Mouse (Mus musculus) CH12.LX (cell line): ENCODE results near the gene Gm17304. TPM values are rescaled to one million over a fixed set of nuclear protein-coding genes. Genes with fewer than 3 reads are reported as not detected.

Experiments
- DNase-seq: peaks from one replicate; pipeline ENCODE4 v3.0.0-alpha.2; 2013; ENCODE audit errors: extremely low read depth
- H3K27ac ChIP-seq: 2 replicates; pipeline ENCODE4 v1.5.1; 2012; ENCODE audit warnings: low read depth, mild to moderate bottlenecking, control low read depth, moderate library complexity; ENCODE audit not compliant: insufficient read depth
- H3K27me3 ChIP-seq: replicated peaks from 2 replicates; pipeline ENCODE3; 2012; ENCODE audit warnings: inconsistent platforms
- H3K36me3 ChIP-seq, 2 experiments: replicated peaks in 1 of 2; 2 replicates each; pipeline versions ENCODE3 to v1.6.1; 2012; ENCODE audit warnings: inconsistent platforms in 1 of 2, low read length in 1 of 2, mild to moderate bottlenecking in 1 of 2, mixed read lengths in 1 of 2, moderate library complexity in 1 of 2; ENCODE audit not compliant: control insufficient read depth in 1 of 2, insufficient read depth in 1 of 2
- H3K4me1 ChIP-seq, 2 experiments: 2 replicates each; pipeline ENCODE4 v1.6.1; 2012; ENCODE audit warnings: inconsistent platforms in 1 of 2, moderate library complexity in 1 of 2; ENCODE audit not compliant: insufficient read depth in 2 of 2, control insufficient read depth in 1 of 2
- H3K4me2 ChIP-seq: 2 replicates; pipeline ENCODE4 v1.6.1; 2012; ENCODE audit warnings: low read depth, mild to moderate bottlenecking, control low read depth; ENCODE audit not compliant: poor library complexity, insufficient read depth, severe bottlenecking
- H3K4me3 ChIP-seq, 3 experiments: fragments of 150-350 bp in 1 of 3; sonication (generic) in 1 of 3; replicated peaks in 1 of 3; 2 replicates each; pipeline versions ENCODE3 to v1.5.1; 2011 to 2012; ENCODE audit warnings: low read depth in 2 of 3, low read length in 2 of 3, mild to moderate bottlenecking in 2 of 3, moderate library complexity in 2 of 3, control low read depth in 1 of 3, improper control_type of control experiment in 1 of 3, inconsistent platforms in 1 of 3, mixed read lengths in 1 of 3; ENCODE audit not compliant: poor library complexity in 1 of 3
- H3K79me2 ChIP-seq: replicated peaks from 2 replicates; pipeline ENCODE4 v1.6.1; 2012; ENCODE audit warnings: mild to moderate bottlenecking, moderate library complexity; ENCODE audit not compliant: control insufficient read depth, poor library complexity, insufficient read depth, severe bottlenecking; ENCODE audit errors: extremely low read depth
- H3K9ac ChIP-seq: 2 replicates; pipeline ENCODE4 v1.6.1; 2012; ENCODE audit warnings: low read depth, mild to moderate bottlenecking, control low read depth, moderate library complexity; ENCODE audit not compliant: insufficient read depth
- H3K9me3 ChIP-seq: replicated peaks from 2 replicates; pipeline ENCODE3; 2012; ENCODE audit warnings: low read length, inconsistent platforms, mixed read lengths
- BHLHE40 ChIP-seq: IDR thresholded peaks from 2 replicates; pipeline ENCODE4 v1.6.1; 2011; ENCODE audit warnings: mild to moderate bottlenecking, low read depth, low read length, improper control_type of control experiment
- CHD2 ChIP-seq: IDR thresholded peaks from 2 replicates; pipeline ENCODE4 v1.6.1; 2011; ENCODE audit warnings: low read length, improper control_type of control experiment
- ELF1 ChIP-seq: IDR thresholded peaks from 2 replicates; pipeline ENCODE4 v1.6.1; 2014; ENCODE audit warnings: low read depth, mild to moderate bottlenecking, inconsistent platforms, low read length, improper control_type of control experiment
- ETS1 ChIP-seq: conservative IDR thresholded peaks from 2 replicates; pipeline ENCODE4 v1.6.1; 2012; ENCODE audit warnings: low read depth, mild to moderate bottlenecking, inconsistent platforms, low read length, improper control_type of control experiment, moderate library complexity
- GABPA ChIP-seq: IDR thresholded peaks from 2 replicates; pipeline ENCODE4 v1.6.1; 2012; ENCODE audit warnings: low read depth, low read length, improper control_type of control experiment, inconsistent platforms; ENCODE audit not compliant: insufficient replicate concordance
- IRF4 ChIP-seq: IDR thresholded peaks from 2 replicates; pipeline ENCODE4 v1.6.1; 2014; ENCODE audit warnings: low read depth, mild to moderate bottlenecking, inconsistent platforms, low read length, improper control_type of control experiment
- JUN ChIP-seq: IDR thresholded peaks from 2 replicates; pipeline ENCODE4 v1.6.1; 2011; ENCODE audit warnings: low read depth, mild to moderate bottlenecking, low read length, improper control_type of control experiment, moderate library complexity; ENCODE audit not compliant: insufficient read depth
- MAFK ChIP-seq: IDR thresholded peaks from 2 replicates; pipeline ENCODE4 v1.6.1; 2011; ENCODE audit warnings: low read length, improper control_type of control experiment; ENCODE audit not compliant: insufficient replicate concordance
- MAX ChIP-seq: IDR thresholded peaks from 2 replicates; pipeline ENCODE4 v1.6.1; 2011; ENCODE audit warnings: low read length, improper control_type of control experiment
- MYC ChIP-seq: IDR thresholded peaks from 2 replicates; pipeline ENCODE4 v1.6.1; 2011; ENCODE audit warnings: low read depth, mild to moderate bottlenecking, improper control_type of control experiment, low read length
- NELFE ChIP-seq: IDR thresholded peaks from 2 replicates; pipeline ENCODE4 v1.6.1; 2011; ENCODE audit warnings: low read depth, low read length, improper control_type of control experiment
- POLR2AphosphoS2 ChIP-seq: IDR thresholded peaks from 2 replicates; pipeline ENCODE4 v1.6.1; 2011; ENCODE audit warnings: low read depth, low read length, improper control_type of control experiment
- RCOR1 ChIP-seq: conservative IDR thresholded peaks from 2 replicates; pipeline ENCODE4 v1.6.1; 2012; ENCODE audit warnings: low read depth, mild to moderate bottlenecking, inconsistent platforms, low read length, improper control_type of control experiment
- SMC3 ChIP-seq: IDR thresholded peaks from 2 replicates; pipeline ENCODE4 v1.6.1; 2011; ENCODE audit warnings: low read depth, low read length, improper control_type of control experiment
- TCF12 ChIP-seq: IDR thresholded peaks from 2 replicates; pipeline ENCODE4 v1.6.1; 2014; ENCODE audit warnings: low read depth, mild to moderate bottlenecking, inconsistent platforms, low read length, improper control_type of control experiment
- ZC3H11A ChIP-seq: IDR thresholded peaks from 2 replicates; pipeline ENCODE4 v1.6.1; 2012; ENCODE audit warnings: low read depth, mild to moderate bottlenecking, inconsistent platforms, low read length, improper control_type of control experiment
- ZKSCAN1 ChIP-seq: IDR thresholded peaks from 2 replicates; pipeline ENCODE4 v1.6.1; 2012; ENCODE audit warnings: low read depth, inconsistent platforms, low read length, improper control_type of control experiment, borderline replicate concordance
- dilution Hi-C: fragments of 300-500 bp; cut with MboI; formaldehyde crosslinking; loops from 2 replicates; pipeline ENCODE4 v1.14.3; 2020; ENCODE audit warnings: low sequenced_read_pairs; ENCODE audit not compliant: extremely low pct_unique_long_range_greater_than_20kb, extremely low pct_ligation_motif_present
- in situ Hi-C: fragments of 300-500 bp; cut with MboI; formaldehyde crosslinking; loops from 3 replicates; pipeline ENCODE4 v1.14.3; 2019; ENCODE audit warnings: low sequenced_read_pairs, low pct_ligation_motif_present, low pct_unique_long_range_greater_than_20kb, mixed read lengths
- polyA plus RNA-seq: library from polyadenylated mRNA; unstranded; fragments of >175 nt; gene quantifications from 2 replicates; pipeline ENCODE4 v1.2.1, GENCODE M21; 2012; ENCODE audit warnings: low read depth; ENCODE audit not compliant: insufficient read length
- total RNA-seq, 2 experiments: library from RNA; depleted of rRNA; stranded (reverse); fragments of 300-350 nt in 1 of 2; fragments of >200 nt in 1 of 2; gene quantifications; 2 replicates each; pipeline ENCODE4 v1.2.3; 2012 to 2014

Gene Gm17304
- total and polyA plus RNA-seq, 3 experiments = not detected

DNA sequence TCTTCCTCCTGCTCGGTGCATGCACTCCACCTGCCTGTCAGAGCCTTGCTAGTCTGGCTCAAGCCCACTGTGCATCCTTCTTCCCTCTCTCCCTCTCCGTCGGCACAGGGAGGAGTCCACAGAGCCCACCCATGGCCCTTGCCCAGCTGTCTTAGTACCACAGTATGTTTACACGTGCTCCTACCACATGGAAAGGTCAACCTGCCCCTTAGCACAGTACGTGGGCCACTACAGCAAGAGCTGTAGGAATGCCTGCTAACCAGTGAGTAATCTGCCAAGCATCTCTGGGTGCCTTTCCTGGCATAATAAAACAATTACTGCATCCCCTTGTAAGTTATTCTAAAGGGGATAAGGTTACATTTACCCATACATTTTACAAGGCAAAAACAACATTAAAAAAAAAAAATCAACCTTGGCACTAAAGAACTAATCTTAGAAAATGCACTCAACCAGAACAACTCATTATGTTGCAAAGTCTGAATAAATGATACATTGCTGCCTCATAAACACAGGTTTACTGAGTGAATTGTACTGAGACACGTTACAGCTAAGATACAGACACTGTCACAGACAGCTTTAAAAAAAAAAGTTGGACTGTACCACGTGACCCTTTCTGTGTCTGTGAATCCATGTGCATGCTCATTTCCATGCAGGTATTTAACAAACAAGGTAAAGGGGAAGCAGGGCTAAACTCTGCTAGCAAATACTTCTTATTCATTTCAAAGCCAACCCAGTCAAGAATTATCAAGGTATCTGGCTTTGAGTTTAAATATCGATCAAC, 19.7 kb downstream of the Gm17304 start:
- Histone ChIP-seq H3K27ac (no peak overlapping the region; the same call in 1 of the 2 replicates), H3K36me3 (peaks cover 5 to 48% of the 10 kb centered on the region in 2 experiments), H3K4me3 (no peak overlapping the region)
- no peak for DNase-seq
- no peak for TF ChIP-seq TCF12
- TF ChIP-seq IRF4 = no peak
- no peak for TF ChIP-seq JUN
- TF ChIP-seq, all 38 proteins: peak for 0
- no peak overlapping the region for H3K9ac ChIP-seq
- no peaks in the 10 kb centered on the region for H3K27me3 ChIP-seq
- no peaks in the 10 kb centered on the region for H3K4me1 ChIP-seq
- dilution Hi-C loops = no loop called here
- H3K4me2 ChIP-seq = no peak overlapping the region
- no peaks in the 10 kb centered on the region for H3K9me3 ChIP-seq
- peaks cover 6% of the 10 kb centered on the region for H3K79me2 ChIP-seq
- in situ Hi-C loops = no loop called here

DNA sequence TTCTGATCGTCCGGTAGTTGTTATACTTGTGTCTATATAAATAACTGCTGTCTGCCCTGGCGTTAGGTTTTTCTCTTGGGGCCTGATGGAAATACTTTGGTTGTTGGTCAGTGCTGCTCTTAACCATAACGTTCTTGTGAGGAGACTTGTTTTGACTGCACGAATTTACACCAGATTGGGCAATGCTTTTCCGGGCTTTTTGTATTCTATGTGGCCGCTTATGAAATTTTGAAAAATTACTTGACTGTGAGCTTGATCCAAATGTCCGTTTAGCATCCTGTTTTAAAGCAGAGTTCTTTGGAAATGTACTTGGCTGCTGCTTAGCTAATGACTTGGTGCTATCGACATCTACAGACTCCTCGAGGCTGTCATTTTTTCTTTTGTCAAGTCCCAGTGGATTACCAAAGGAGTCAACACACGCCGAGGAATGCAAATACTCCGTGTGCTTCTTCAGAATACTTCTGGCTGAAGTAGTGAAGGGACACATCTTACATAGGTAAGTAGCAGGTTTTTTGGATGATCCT, 27.6 kb downstream of the Gm17304 start:
- H3K4me1 ChIP-seq = no peaks in the 10 kb centered on the region
- DNase-seq = no peak
- no peak overlapping the region for H3K9ac ChIP-seq
- H3K4me3 ChIP-seq = no peak overlapping the region
- no peak overlapping the region for H3K4me2 ChIP-seq
- H3K79me2 ChIP-seq = no peaks in the 10 kb centered on the region
- TF ChIP-seq POLR2AphosphoS2 (no peak), CHD2 (no peak), ZC3H11A (no peak), MAFK (no peak), ETS1 (no peak), MAX (no peak), SMC3 (no peak), MYC (no peak), NELFE (no peak), GABPA (no peak), IRF4 (no peak)
- TF ChIP-seq, all 38 proteins: peak for 0
- Histone ChIP-seq H3K27me3 (no peaks in the 10 kb centered on the region), H3K36me3 (peaks cover 30 to 56% of the 10 kb centered on the region in 2 experiments), H3K27ac (no peak overlapping the region), H3K9me3 (no peaks in the 10 kb centered on the region)
- dilution Hi-C loops (no loop called here), in situ Hi-C loops (no loop called here)

DNA sequence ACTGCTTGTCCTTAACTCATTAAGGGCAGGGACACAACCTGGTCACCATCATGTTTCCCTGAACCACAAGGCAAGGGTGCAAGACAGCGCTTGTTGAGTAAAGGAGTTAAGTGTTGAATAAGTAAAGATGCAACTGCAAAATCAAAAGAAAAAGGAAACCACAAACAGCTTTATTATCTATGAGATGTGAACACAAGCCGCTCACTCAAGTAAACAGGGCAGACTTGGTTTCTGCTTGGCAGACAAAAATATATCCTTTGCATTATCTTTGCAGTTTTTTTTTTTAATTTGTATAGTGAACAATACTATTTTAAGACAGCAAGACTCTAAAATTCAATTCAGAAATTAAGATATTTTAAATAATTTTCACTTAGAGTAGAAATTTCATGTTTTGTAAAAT, 30.7 kb downstream of the Gm17304 start:
- no peak overlapping the region for H3K4me3 ChIP-seq
- H3K36me3 ChIP-seq = peaks cover 23 to 49% of the 10 kb centered on the region in 2 experiments
- H3K27me3 ChIP-seq = no peaks in the 10 kb centered on the region
- H3K4me1 ChIP-seq = no peaks in the 10 kb centered on the region
- no peak overlapping the region for H3K27ac ChIP-seq
- H3K79me2 ChIP-seq = no peaks in the 10 kb centered on the region
- H3K9me3 ChIP-seq = no peaks in the 10 kb centered on the region
- in situ Hi-C loops (no loop called here), dilution Hi-C loops (no loop called here)
- no peak for DNase-seq
- H3K9ac ChIP-seq = no peak overlapping the region
- TF ChIP-seq ZKSCAN1 = no peak
- TF ChIP-seq RCOR1 = no peak
- no peak for TF ChIP-seq BHLHE40
- TF ChIP-seq ELF1 = no peak
- TF ChIP-seq NELFE = no peak
- no peak overlapping the region for H3K4me2 ChIP-seq
